Mouse (Mus musculus): ENCODE data around the gene Patj.

DNA sequence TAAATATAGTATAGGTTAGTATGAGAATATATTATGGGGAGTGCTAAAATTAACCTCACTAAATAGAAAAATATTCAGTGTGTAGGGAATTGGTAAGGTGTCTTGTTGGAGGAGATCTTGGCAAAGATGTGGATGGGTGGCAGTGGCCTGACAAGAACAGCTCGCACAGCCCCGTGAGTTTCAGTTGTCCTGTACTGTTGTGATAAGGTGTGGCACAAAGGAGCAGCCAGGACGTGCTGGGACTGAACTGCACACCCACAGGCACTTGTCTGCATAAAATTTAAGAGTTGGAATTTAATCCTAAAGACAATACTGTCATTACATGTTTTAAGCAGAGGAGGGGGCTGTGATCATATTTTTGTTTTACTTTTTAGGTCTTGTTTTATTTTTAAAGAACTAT, 90.9 kb downstream of the Patj start:
- TF ChIP-seq ZNF384 (IDR thresholded peaks at IDR 0.05; ENCODE audit: low read depth, low read length): no peak
- TF ChIP-seq ZC3H11A (IDR thresholded peaks at IDR 0.05; ENCODE audit: borderline replicate concordance, low read depth, low read length): no peak
- no peak for TF ChIP-seq HCFC1 (IDR thresholded peaks at IDR 0.05; ENCODE audit: borderline replicate concordance, insufficient read depth, low read length)
- TF ChIP-seq MAFK (IDR thresholded peaks at IDR 0.05; ENCODE audit: insufficient read depth, low read depth, low read length): no peak
- TF ChIP-seq CHD2 (IDR thresholded peaks at IDR 0.05; ENCODE audit: low read depth, low read length): no peak
